Mouse (Mus musculus): ENCODE measurements around the gene Spocd1. TPM values are rescaled to one million over a fixed set of nuclear protein-coding genes. Genes with fewer than 3 reads are reported as not detected.

Spocd1 gene
- polyA plus RNA-seq, 1 experiment from 2014 or later, result not detected

GRCm38 (mm10) chr4:129978227-129978626, 49.2 kb downstream of the Spocd1 start:
- ATAC-seq (ENCODE audit: insufficient read depth, low FRiP score), result no peak
- Histone ChIP-seq H3K4me3 (replicated peaks; ENCODE audit: low read length) (no peak overlapping the region), H3K4me2 (ENCODE audit: low read depth, low read length) (no peak overlapping the region), H3K27ac (ENCODE audit: low read length) (no peak overlapping the region), H3K9me3 (replicated peaks; ENCODE audit: control insufficient read depth, low read length) (no peaks in the 10 kb centered on the region), H3K36me3 (ENCODE audit: control insufficient read depth, insufficient read depth, low read length) (no peaks in the 10 kb centered on the region), H3K9ac (ENCODE audit: low read length) (no peak overlapping the region), H3K4me1 (ENCODE audit: control insufficient read depth, insufficient read depth, low read length) (peaks cover 4% of the 10 kb centered on the region; the same call in 1 of the 2 replicates), H3K27me3 (ENCODE audit: control insufficient read depth, insufficient read depth, low read length) (no peaks in the 10 kb centered on the region; the same call in 1 of the 2 replicates)
- WGBS, result 64% methylated on average over 4 of the region's 4 CpGs

DNA sequence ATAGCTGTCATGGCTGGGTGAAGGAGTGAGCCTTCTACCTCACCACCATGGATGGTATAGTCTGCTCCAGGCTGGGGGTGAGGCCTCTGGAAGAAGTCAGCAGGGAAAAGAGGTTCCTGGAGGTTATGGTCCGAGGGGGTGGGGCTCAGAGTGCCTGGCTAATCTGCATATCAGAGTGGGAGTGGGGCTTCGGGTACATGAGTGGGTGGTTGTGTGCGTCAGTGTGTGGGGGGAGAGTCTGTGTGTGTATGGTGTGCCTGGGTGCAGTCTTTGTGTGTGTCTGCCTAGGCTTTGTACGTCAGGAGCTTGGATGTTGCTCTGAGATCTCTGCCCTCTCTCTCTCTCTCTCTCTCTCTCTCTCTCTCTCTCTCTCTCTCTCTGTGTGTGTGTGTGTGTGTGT, 49.9 kb downstream of the Spocd1 start:
- H3K36me3 ChIP-seq (ENCODE audit: control insufficient read depth, insufficient read depth, low read length), result no peaks in the 10 kb centered on the region
- no peak overlapping the region for H3K4me2 ChIP-seq (ENCODE audit: low read depth, low read length)
- H3K9ac ChIP-seq (ENCODE audit: low read length), result no peak overlapping the region
- no peak overlapping the region for H3K27ac ChIP-seq (ENCODE audit: low read length)
- H3K4me3 ChIP-seq (replicated peaks; ENCODE audit: low read length), result no peak overlapping the region
- ATAC-seq (ENCODE audit: insufficient read depth, low FRiP score), result no peak
- no peaks in the 10 kb centered on the region; the same call in 1 of the 2 replicates for H3K27me3 ChIP-seq (ENCODE audit: control insufficient read depth, insufficient read depth, low read length)
- H3K4me1 ChIP-seq (ENCODE audit: control insufficient read depth, insufficient read depth, low read length), result peaks cover 10% of the 10 kb centered on the region
- H3K9me3 ChIP-seq (replicated peaks; ENCODE audit: control insufficient read depth, low read length), result no peaks in the 10 kb centered on the region
- 72% methylated on average over 4 of the region's 4 CpGs for WGBS

GRCm38 (mm10) chr4:129981657-129982056, 52.6 kb downstream of the Spocd1 start:
- WGBS, result 64% methylated on average over 11 of the region's 11 CpGs
- H3K4me1 ChIP-seq (ENCODE audit: control insufficient read depth, insufficient read depth, low read length), result peaks cover 27% of the 10 kb centered on the region
- no peak overlapping the region for H3K4me3 ChIP-seq (replicated peaks; ENCODE audit: low read length)
- no peak for ATAC-seq (ENCODE audit: insufficient read depth, low FRiP score)
- H3K27me3 ChIP-seq (ENCODE audit: control insufficient read depth, insufficient read depth, low read length), result peaks cover 17% of the 10 kb centered on the region
- no peak overlapping the region for H3K9ac ChIP-seq (ENCODE audit: low read length)
- H3K36me3 ChIP-seq (ENCODE audit: control insufficient read depth, insufficient read depth, low read length), result no peaks in the 10 kb centered on the region
- no peak overlapping the region for H3K27ac ChIP-seq (ENCODE audit: low read length)
- no peaks in the 10 kb centered on the region for H3K9me3 ChIP-seq (replicated peaks; ENCODE audit: control insufficient read depth, low read length)
- H3K4me2 ChIP-seq (ENCODE audit: low read depth, low read length), result no peak overlapping the region

DNA sequence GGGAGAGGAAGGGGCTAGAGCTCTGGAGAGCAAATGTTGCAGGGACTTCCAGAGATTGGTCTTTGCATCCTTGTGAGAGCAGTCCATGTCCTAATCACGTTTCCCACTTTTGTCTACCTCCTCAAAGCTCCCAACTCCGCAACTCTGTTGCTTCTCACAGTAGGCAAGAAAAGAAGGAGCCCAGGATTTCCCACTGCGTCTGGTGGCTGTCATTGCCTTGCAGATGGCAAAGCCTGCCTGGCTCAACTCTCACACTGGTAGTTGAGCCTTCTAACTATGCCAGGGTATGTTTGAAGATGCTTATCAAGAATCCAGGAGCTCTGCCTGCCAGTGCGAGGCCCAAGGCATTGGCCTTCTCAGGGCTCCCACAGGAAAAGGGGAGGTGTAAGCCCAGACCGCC, 54.0 kb downstream of the Spocd1 start:
- Histone ChIP-seq H3K4me3 (replicated peaks; ENCODE audit: low read length) (no peak overlapping the region), H3K9ac (ENCODE audit: low read length) (no peak overlapping the region), H3K9me3 (replicated peaks; ENCODE audit: control insufficient read depth, low read length) (no peaks in the 10 kb centered on the region), H3K36me3 (ENCODE audit: control insufficient read depth, insufficient read depth, low read length) (no peaks in the 10 kb centered on the region), H3K4me2 (ENCODE audit: low read depth, low read length) (no peak overlapping the region), H3K4me1 (ENCODE audit: control insufficient read depth, insufficient read depth, low read length) (peaks cover 35% of the 10 kb centered on the region), H3K27me3 (ENCODE audit: control insufficient read depth, insufficient read depth, low read length) (peaks cover 27% of the 10 kb centered on the region), H3K27ac (ENCODE audit: low read length) (no peak overlapping the region)
- no peak for ATAC-seq (ENCODE audit: insufficient read depth, low FRiP score)
- WGBS, result 33% methylated on average over 5 of the region's 5 CpGs

DNA sequence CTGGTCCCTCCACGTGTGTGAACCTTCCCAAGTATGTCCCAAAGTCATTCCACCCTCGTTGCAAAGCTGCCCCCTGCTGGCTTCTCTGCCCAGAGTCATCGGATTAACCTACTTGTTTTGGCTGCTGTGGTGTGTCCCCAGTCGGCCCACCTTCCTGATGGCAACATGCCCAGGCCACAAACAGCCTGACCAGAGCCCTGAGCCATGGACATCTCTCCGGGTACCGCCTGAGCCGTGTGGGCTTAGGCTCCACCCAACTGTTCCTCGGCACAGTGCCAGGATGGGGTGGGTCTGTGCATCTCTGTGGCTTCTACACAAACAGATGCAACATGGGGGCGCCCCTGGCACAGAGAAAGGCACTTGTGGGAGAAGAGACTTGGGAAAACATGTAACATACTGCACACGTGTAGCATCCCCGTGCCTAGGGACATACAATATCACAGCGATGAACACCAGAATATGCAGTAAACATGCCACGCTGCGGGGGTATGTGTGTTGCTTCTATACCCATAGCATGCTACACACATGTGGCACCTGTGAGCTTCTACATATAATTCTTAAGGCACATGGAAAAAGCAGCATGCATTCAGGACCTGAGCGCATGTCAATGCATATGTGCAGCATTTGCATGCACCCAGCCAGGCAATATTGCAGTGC, 54.8 kb downstream of the Spocd1 start:
- Histone ChIP-seq H3K27me3 (ENCODE audit: control insufficient read depth, insufficient read depth, low read length) (peaks cover 31% of the 10 kb centered on the region), H3K4me1 (ENCODE audit: control insufficient read depth, insufficient read depth, low read length) (peaks cover 37% of the 10 kb centered on the region), H3K4me3 (replicated peaks; ENCODE audit: low read length) (peak overlapping the region; percentile 67), H3K9me3 (replicated peaks; ENCODE audit: control insufficient read depth, low read length) (no peaks in the 10 kb centered on the region), H3K27ac (ENCODE audit: low read length) (no peak overlapping the region; the same call in 1 of the 2 replicates), H3K9ac (ENCODE audit: low read length) (peak overlapping the region; percentile 81; the same call in 1 of the 2 replicates), H3K4me2 (ENCODE audit: low read depth, low read length) (peak overlapping the region; percentile 96), H3K36me3 (ENCODE audit: control insufficient read depth, insufficient read depth, low read length) (no peaks in the 10 kb centered on the region)
- WGBS, result 5% methylated on average over 15 of the region's 15 CpGs
- ATAC-seq (ENCODE audit: insufficient read depth, low FRiP score), result no peak

DNA sequence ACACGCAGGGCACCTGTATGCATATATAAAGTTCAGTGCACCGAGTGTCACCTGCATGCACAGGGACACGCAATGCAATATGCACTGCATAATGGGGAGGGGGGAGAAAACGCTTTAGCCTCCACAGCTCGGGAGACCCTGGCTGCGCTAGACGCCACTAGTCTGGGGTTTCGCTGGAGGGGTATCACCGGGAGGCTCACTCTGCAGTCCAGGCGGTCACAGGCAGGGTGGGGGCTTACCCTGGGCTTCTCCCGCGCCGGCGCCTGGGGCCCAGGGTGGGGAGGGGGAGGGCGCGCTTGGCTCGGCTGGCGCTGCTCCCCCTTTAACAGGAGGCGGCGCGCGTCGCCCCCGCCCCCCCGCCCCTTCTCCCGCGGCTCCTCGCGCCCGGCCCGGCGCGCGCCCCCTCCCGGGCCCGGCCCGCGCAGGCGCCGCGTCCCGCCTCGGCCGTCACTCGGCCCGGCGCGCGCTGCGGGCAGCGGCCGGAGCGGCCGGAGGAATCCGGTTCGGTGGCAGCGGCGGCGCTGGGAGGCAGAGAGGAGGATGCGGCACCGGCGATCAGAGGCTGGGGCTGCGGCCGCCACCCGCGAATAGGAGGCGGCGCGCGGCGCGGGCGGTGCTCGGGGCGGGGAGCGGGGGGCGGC, 55.5 kb downstream of the Spocd1 start, which contains the start of gene Adgrb2:
TSS of gene Adgrb2 (plus strand) at position 450 of the 641 bp plus-strand sequence.
- no peaks in the 10 kb centered on the region for H3K9me3 ChIP-seq (replicated peaks; ENCODE audit: control insufficient read depth, low read length)
- ATAC-seq (ENCODE audit: insufficient read depth, low FRiP score), result no peak; the same call in 1 of the 2 replicates
- H3K27me3 ChIP-seq (ENCODE audit: control insufficient read depth, insufficient read depth, low read length), result peaks cover 31% of the 10 kb centered on the region

GRCm38 (mm10) chr4:129985161-129985670, 56.2 kb downstream of the Spocd1 start:
- Histone ChIP-seq H3K27me3 (ENCODE audit: control insufficient read depth, insufficient read depth, low read length) (peaks cover 31% of the 10 kb centered on the region), H3K9ac (ENCODE audit: low read length) (peak overlapping the region; percentile 81), H3K4me3 (replicated peaks; ENCODE audit: low read length) (peak overlapping the region; percentile 67), H3K4me1 (ENCODE audit: control insufficient read depth, insufficient read depth, low read length) (peaks cover 37% of the 10 kb centered on the region), H3K27ac (ENCODE audit: low read length) (no peak overlapping the region), H3K4me2 (ENCODE audit: low read depth, low read length) (peak overlapping the region; percentile 96), H3K36me3 (ENCODE audit: control insufficient read depth, insufficient read depth, low read length) (no peaks in the 10 kb centered on the region), H3K9me3 (replicated peaks; ENCODE audit: control insufficient read depth, low read length) (no peaks in the 10 kb centered on the region)
- ATAC-seq (ENCODE audit: insufficient read depth, low FRiP score), result no peak; the same call in 1 of the 2 replicates
- under 1% methylated on average over 36 of the region's 48 CpGs for WGBS

More for the DNA sequence above, 55.5 kb downstream of the Spocd1 start, which contains the start of gene Adgrb2:
- H3K4me1 ChIP-seq (ENCODE audit: control insufficient read depth, insufficient read depth, low read length), result peaks cover 37% of the 10 kb centered on the region
- peak within 1 kb of the TSS; percentile 67 for H3K4me3 ChIP-seq (replicated peaks; ENCODE audit: low read length)
- under 1% methylated on average over 56 of the region's 77 CpGs for WGBS
- H3K27ac ChIP-seq (ENCODE audit: low read length), result no peak within 1 kb of the TSS; the same call in 1 of the 2 replicates
- no peaks in the 10 kb centered on the region for H3K36me3 ChIP-seq (ENCODE audit: control insufficient read depth, insufficient read depth, low read length)
- peak within 1 kb of the TSS; percentile 81 for H3K9ac ChIP-seq (ENCODE audit: low read length)
- H3K4me2 ChIP-seq (ENCODE audit: low read depth, low read length), result peak within 1 kb of the TSS; percentile 96

- peaks cover 37% of the 10 kb centered on the region for H3K4me1 ChIP-seq (ENCODE audit: control insufficient read depth, insufficient read depth, low read length)
- peaks cover 31% of the 10 kb centered on the region for H3K27me3 ChIP-seq (ENCODE audit: control insufficient read depth, insufficient read depth, low read length)
- no peak for ATAC-seq (ENCODE audit: insufficient read depth, low FRiP score)
Observed at GRCm38 (mm10) chr4:129985671-129986441, 56.8 kb downstream of the Spocd1 start.

More at GRCm38 (mm10) chr4:129985671-129986441, 56.8 kb downstream of the Spocd1 start:
- H3K36me3 ChIP-seq (ENCODE audit: control insufficient read depth, insufficient read depth, low read length), result no peaks in the 10 kb centered on the region
- H3K9me3 ChIP-seq (replicated peaks; ENCODE audit: control insufficient read depth, low read length), result no peaks in the 10 kb centered on the region
- peak overlapping the region; percentile 67 for H3K4me3 ChIP-seq (replicated peaks; ENCODE audit: low read length)
- WGBS, result under 1% methylated on average over 58 of the region's 58 CpGs
- peak overlapping the region; percentile 81 for H3K9ac ChIP-seq (ENCODE audit: low read length)
- peak overlapping the region; percentile 96 for H3K4me2 ChIP-seq (ENCODE audit: low read depth, low read length)
- H3K27ac ChIP-seq (ENCODE audit: low read length), result no peak overlapping the region
